Mouse (Mus musculus): ENCODE data around the gene D630039A03Rik. TPM values are rescaled to one million over a fixed set of nuclear protein-coding genes. Genes with fewer than 3 reads are reported as not detected.

D630039A03Rik gene
- total RNA-seq (2018; cell fraction: chromatin; rRNA removed): not detected
- not detected for total RNA-seq (2018; cell fraction: cytosol; rRNA removed)
- not detected for total RNA-seq (2018; cell fraction: nucleus; rRNA removed)
- polyA plus RNA-seq (2018): not detected in 3 replicates

GRCm38 (mm10) chr4:57916201-57916661 lies at the start of gene D630039A03Rik:
D630039A03Rik (minus strand) TSS chr4:57916297.
- WGBS (ENCODE audit: missing documents): 21% methylated on average over 9 of the region's 9 CpGs

GRCm38 (mm10) chr4:57965516-57965915 lies 49.4 kb upstream of the D630039A03Rik start:
- 95% methylated on average over 4 of the region's 4 CpGs for WGBS (ENCODE audit: missing documents)
- no peak overlapping the region for H3K4me3 ChIP-seq (ENCODE audit: inconsistent target)

More at GRCm38 (mm10) chr4:57916201-57916661, at the start of gene D630039A03Rik:
- H3K27ac ChIP-seq: no peak within 1 kb of the TSS
- H3K36me3 ChIP-seq (ENCODE audit: inconsistent target): no peaks in the 10 kb centered on the region
- no peak within 1 kb of the TSS for H3K4me3 ChIP-seq (ENCODE audit: inconsistent target)
- no peaks in the 10 kb centered on the region for H3K79me2 ChIP-seq (ENCODE audit: inconsistent target)

GRCm38 (mm10) chr4:57964143-57964542 lies 48.0 kb upstream of the D630039A03Rik start:
- 82% methylated on average over 1 of the region's 1 CpGs for WGBS (ENCODE audit: missing documents)
- Histone ChIP-seq H3K79me2 (ENCODE audit: inconsistent target) (no peaks in the 10 kb centered on the region), H3K4me3 (ENCODE audit: inconsistent target) (no peak overlapping the region), H3K36me3 (ENCODE audit: inconsistent target) (no peaks in the 10 kb centered on the region), H3K27ac (no peak overlapping the region)

More at GRCm38 (mm10) chr4:57965516-57965915, 49.4 kb upstream of the D630039A03Rik start:
- H3K36me3 ChIP-seq (ENCODE audit: inconsistent target): no peaks in the 10 kb centered on the region
- no peaks in the 10 kb centered on the region for H3K79me2 ChIP-seq (ENCODE audit: inconsistent target)
- no peak overlapping the region for H3K27ac ChIP-seq

- Histone ChIP-seq H3K27ac (no peak overlapping the region), H3K4me3 (ENCODE audit: inconsistent target) (no peak overlapping the region), H3K36me3 (ENCODE audit: inconsistent target) (no peaks in the 10 kb centered on the region), H3K79me2 (ENCODE audit: inconsistent target) (peaks cover 19% of the 10 kb centered on the region)
- WGBS (ENCODE audit: missing documents): 61% methylated on average over 8 of the region's 8 CpGs
Observed at GRCm38 (mm10) chr4:57959056-57959455, 43.0 kb upstream of the D630039A03Rik start.

- Histone ChIP-seq H3K27ac (peak overlapping the region; percentile 97), H3K79me2 (ENCODE audit: inconsistent target) (peaks cover 29% of the 10 kb centered on the region), H3K36me3 (ENCODE audit: inconsistent target) (no peaks in the 10 kb centered on the region), H3K4me3 (ENCODE audit: inconsistent target) (no peak overlapping the region)
- WGBS (ENCODE audit: missing documents): 22% methylated on average over 9 of the region's 9 CpGs
Observed at GRCm38 (mm10) chr4:57958098-57958497, 42.0 kb upstream of the D630039A03Rik start.

GRCm38 (mm10) chr4:57957200-57958085 lies 41.3 kb upstream of the D630039A03Rik start:
- Histone ChIP-seq H3K36me3 (ENCODE audit: inconsistent target) (no peaks in the 10 kb centered on the region), H3K27ac (peak overlapping the region; percentile 97), H3K4me3 (ENCODE audit: inconsistent target) (peak overlapping the region; percentile 45), H3K79me2 (ENCODE audit: inconsistent target) (peaks cover 35% of the 10 kb centered on the region)
- 39% methylated on average over 11 of the region's 11 CpGs for WGBS (ENCODE audit: missing documents)

- H3K27ac ChIP-seq: peak within 1 kb of the TSS; percentile 97
- peaks cover 7% of the 10 kb centered on the region for H3K36me3 ChIP-seq (ENCODE audit: inconsistent target)
- peaks cover 47% of the 10 kb centered on the region for H3K79me2 ChIP-seq (ENCODE audit: inconsistent target)
- WGBS (ENCODE audit: missing documents): 1% methylated on average over 68 of the region's 71 CpGs
- peak within 1 kb of the TSS; percentile 90 for H3K4me3 ChIP-seq (ENCODE audit: inconsistent target)
Observed at GRCm38 (mm10) chr4:57956029-57956960, 40.2 kb upstream of the D630039A03Rik start, which contains the start of gene Txn1. Txn1 (minus strand) TSS chr4:57956411.

GRCm38 (mm10) chr4:57955544-57955958 lies 39.5 kb upstream of the D630039A03Rik start:
- 6% methylated on average over 25 of the region's 25 CpGs for WGBS (ENCODE audit: missing documents)
- peak overlapping the region; percentile 90 for H3K4me3 ChIP-seq (ENCODE audit: inconsistent target)

GRCm38 (mm10) chr4:57954991-57955390 lies 38.9 kb upstream of the D630039A03Rik start:
- WGBS (ENCODE audit: missing documents): 75% methylated on average over 8 of the region's 8 CpGs
- Histone ChIP-seq H3K36me3 (ENCODE audit: inconsistent target) (peaks cover 20% of the 10 kb centered on the region), H3K79me2 (ENCODE audit: inconsistent target) (peaks cover 60% of the 10 kb centered on the region), H3K4me3 (ENCODE audit: inconsistent target) (peak overlapping the region; percentile 90), H3K27ac (peak overlapping the region; percentile 73)

More at GRCm38 (mm10) chr4:57955544-57955958, 39.5 kb upstream of the D630039A03Rik start:
- Histone ChIP-seq H3K27ac (peak overlapping the region; percentile 73), H3K36me3 (ENCODE audit: inconsistent target) (peaks cover 14% of the 10 kb centered on the region), H3K79me2 (ENCODE audit: inconsistent target) (peaks cover 54% of the 10 kb centered on the region)

- Histone ChIP-seq H3K79me2 (ENCODE audit: inconsistent target) (peaks cover 64% of the 10 kb centered on the region), H3K4me3 (ENCODE audit: inconsistent target) (peak overlapping the region; percentile 90), H3K36me3 (ENCODE audit: inconsistent target) (peaks cover 24% of the 10 kb centered on the region), H3K27ac (peak overlapping the region; percentile 73; the same call in 1 of the 2 replicates)
- 78% methylated on average over 6 of the region's 6 CpGs for WGBS (ENCODE audit: missing documents)
Observed at GRCm38 (mm10) chr4:57954580-57954979, 38.5 kb upstream of the D630039A03Rik start.

GRCm38 (mm10) chr4:57953796-57954195 lies 37.7 kb upstream of the D630039A03Rik start:
- Histone ChIP-seq H3K27ac (no peak overlapping the region), H3K4me3 (ENCODE audit: inconsistent target) (no peak overlapping the region)

GRCm38 (mm10) chr4:57952891-57953290 lies 36.8 kb upstream of the D630039A03Rik start:
- H3K4me3 ChIP-seq (ENCODE audit: inconsistent target): no peak overlapping the region
- no peak overlapping the region for H3K27ac ChIP-seq
- 63% methylated on average over 1 of the region's 1 CpGs for WGBS (ENCODE audit: missing documents)
- H3K79me2 ChIP-seq (ENCODE audit: inconsistent target): peaks cover 75% of the 10 kb centered on the region
- H3K36me3 ChIP-seq (ENCODE audit: inconsistent target): peaks cover 37% of the 10 kb centered on the region

More at GRCm38 (mm10) chr4:57953796-57954195, 37.7 kb upstream of the D630039A03Rik start:
- 92% methylated on average over 7 of the region's 7 CpGs for whole genome bisulfite sequencing (ENCODE audit: missing documents)
- H3K36me3 ChIP-seq (ENCODE audit: inconsistent target): peaks cover 32% of the 10 kb centered on the region
- peaks cover 72% of the 10 kb centered on the region for H3K79me2 ChIP-seq (ENCODE audit: inconsistent target)

GRCm38 (mm10) chr4:57952416-57952815 lies 36.3 kb upstream of the D630039A03Rik start:
- WGBS (ENCODE audit: missing documents): 67% methylated on average over 3 of the region's 3 CpGs
- Histone ChIP-seq H3K4me3 (ENCODE audit: inconsistent target) (no peak overlapping the region), H3K79me2 (ENCODE audit: inconsistent target) (peaks cover 75% of the 10 kb centered on the region), H3K27ac (no peak overlapping the region), H3K36me3 (ENCODE audit: inconsistent target) (peaks cover 37% of the 10 kb centered on the region)

- no peak overlapping the region for H3K4me3 ChIP-seq (ENCODE audit: inconsistent target)
- WGBS (ENCODE audit: missing documents): 96% methylated on average over 6 of the region's 6 CpGs
- H3K27ac ChIP-seq: no peak overlapping the region
- H3K36me3 ChIP-seq (ENCODE audit: inconsistent target): peaks cover 60% of the 10 kb centered on the region
- peaks cover 63% of the 10 kb centered on the region for H3K79me2 ChIP-seq (ENCODE audit: inconsistent target)
Observed at GRCm38 (mm10) chr4:57949866-57950265, 33.8 kb upstream of the D630039A03Rik start.

Data from macrophage (primary cell).